Mouse (Mus musculus) left cerebral cortex, adult 2 months (tissue): ENCODE results near the gene Agfg1. TPM values are rescaled to one million over a fixed set of nuclear protein-coding genes. Genes with fewer than 3 reads are reported as not detected.
A peak's percentile ranks its signal among the peaks of the same experiment; 100 is the strongest.

Experiments used
- DNase-seq, 2 experiments: peaks; one replicate each; pipeline ENCODE4 v3.0.0; 2021 to 2022; ENCODE audit warnings: low spot score in 2 of 2, mixed read lengths in 1 of 2; ENCODE audit errors: extremely low spot score in 1 of 2
- H3K27ac ChIP-seq: fragments of 200-600 bp; 2 replicates; pipeline ENCODE4 v1.8.1; 2022
- H3K4me3 ChIP-seq: fragments of 200-600 bp; 2 replicates; pipeline ENCODE4 v1.8.1; 2022
- CTCF ChIP-seq: fragments of 200-600 bp; IDR thresholded peaks from 2 replicates; pipeline ENCODE4 v1.8.1; 2022; ENCODE audit warnings: antibody characterized with exemption, mild to moderate bottlenecking, moderate library complexity
- intact Hi-C: fragments of 180-260 bp; cut with DNase I; formaldehyde crosslinking; loops from one replicate; pipeline ENCODE4 v1.15.1; 2025
- total RNA-seq, 2 experiments: library from RNA; stranded (reverse); gene quantifications; 2 replicates each; pipeline ENCODE4 v1.2.3; 2021

The Agfg1 gene
- total RNA-seq, 2 experiments from 2014 or later = 76.6 to 78.3 TPM

GRCm38 (mm10) chr1:82826911-82827310 lies 12.4 kb upstream of the Agfg1 start:
- intact Hi-C loops = no loop called here
- no peak overlapping the region for H3K27ac ChIP-seq
- no peak for DNase-seq
- no peak for TF ChIP-seq CTCF
- H3K4me3 ChIP-seq = no peak overlapping the region

DNA sequence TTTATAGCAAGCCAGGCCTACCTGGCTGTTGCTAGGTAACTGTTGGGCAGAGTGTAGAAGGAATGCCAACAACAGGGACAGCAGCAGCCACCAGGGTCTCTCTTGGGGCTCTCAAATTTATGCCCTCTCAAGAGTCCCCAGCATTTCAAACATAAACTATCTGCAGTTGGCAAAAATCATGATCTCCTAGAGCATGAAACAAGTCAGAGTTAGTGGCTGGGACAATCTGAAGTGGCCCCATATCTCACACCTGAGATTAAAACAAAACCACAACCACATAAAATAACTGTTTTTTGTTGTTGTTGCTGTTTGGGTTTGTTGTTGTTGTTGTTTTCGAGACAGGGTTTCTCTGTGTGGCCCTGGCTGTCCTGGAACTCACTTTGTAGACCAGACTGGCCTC lies 8.5 kb upstream of the Agfg1 start:
- H3K4me3 ChIP-seq = no peak overlapping the region
- no peak overlapping the region for H3K27ac ChIP-seq
- DNase-seq = no peak
- intact Hi-C loops = no loop called here
- no peak for TF ChIP-seq CTCF

GRCm38 (mm10) chr1:82831547-82832240 lies 7.6 kb upstream of the Agfg1 start:
- DNase-seq = no peak
- TF ChIP-seq CTCF = no peak
- Histone ChIP-seq H3K27ac (no peak overlapping the region), H3K4me3 (no peak overlapping the region)
- intact Hi-C loops = no loop called here

DNA sequence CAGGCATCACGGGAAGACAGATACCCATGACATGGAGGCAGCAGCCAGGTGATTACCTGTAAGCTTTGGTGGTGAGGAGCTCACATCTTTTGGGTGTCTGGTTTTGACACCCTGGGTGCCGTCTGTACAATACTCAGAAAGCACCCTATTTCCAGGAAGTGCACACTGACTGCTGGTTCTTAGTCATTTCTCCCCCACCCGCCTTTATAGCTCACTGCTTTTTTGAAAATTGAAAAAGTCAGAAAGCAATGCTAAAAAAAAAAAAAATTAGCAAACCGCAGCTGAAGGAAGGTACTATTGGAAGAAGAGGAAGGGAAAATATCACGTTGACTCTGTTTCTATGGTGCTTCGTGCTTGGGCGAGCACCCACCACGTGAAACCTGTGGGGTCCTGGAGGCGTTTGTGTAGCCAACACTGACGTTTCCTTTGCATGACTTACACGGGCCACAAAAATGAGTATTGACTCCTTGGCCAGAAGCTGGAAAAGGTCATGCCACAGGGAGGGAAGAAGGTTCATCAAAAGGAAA lies 6.7 kb upstream of the Agfg1 start:
- intact Hi-C loops = no loop called here
- no peak overlapping the region for H3K27ac ChIP-seq
- TF ChIP-seq CTCF = no peak

GRCm38 (mm10) chr1:82833501-82833900 lies 5.8 kb upstream of the Agfg1 start:
- DNase-seq = no peak
- intact Hi-C loops = no loop called here
- H3K27ac ChIP-seq = no peak overlapping the region
- H3K4me3 ChIP-seq = no peak overlapping the region
- TF ChIP-seq CTCF = no peak

More for the DNA sequence above, 6.7 kb upstream of the Agfg1 start:
- no peak overlapping the region for H3K4me3 ChIP-seq
- no peak for DNase-seq

DNA sequence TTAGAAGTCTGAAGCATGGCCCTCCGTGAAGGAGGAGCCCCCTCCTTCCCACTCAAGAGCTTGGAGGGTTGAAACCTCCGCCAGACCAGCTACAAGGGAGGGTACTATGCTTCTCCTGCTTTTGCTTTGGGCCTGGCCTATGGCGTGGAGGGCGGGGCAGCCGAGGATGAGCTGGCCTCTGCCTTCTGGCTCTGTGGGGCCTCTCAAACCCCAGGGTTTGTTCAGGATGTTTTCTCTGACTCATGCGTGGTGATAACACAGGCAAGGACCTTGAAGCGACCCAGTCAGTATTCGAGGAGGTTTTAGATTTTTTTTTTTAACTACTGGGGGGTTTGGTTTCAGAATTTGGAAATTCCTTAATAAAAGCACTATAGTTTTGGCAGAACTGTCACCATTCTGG lies 4.7 kb upstream of the Agfg1 start:
- no peak for DNase-seq
- Histone ChIP-seq H3K4me3 (no peak overlapping the region), H3K27ac (no peak overlapping the region)
- no peak for TF ChIP-seq CTCF
- intact Hi-C loops = no loop called here

- intact Hi-C loops = no loop called here
- DNase-seq = no peak
Observed at GRCm38 (mm10) chr1:82836342-82837217, 2.7 kb upstream of the Agfg1 start.

DNA sequence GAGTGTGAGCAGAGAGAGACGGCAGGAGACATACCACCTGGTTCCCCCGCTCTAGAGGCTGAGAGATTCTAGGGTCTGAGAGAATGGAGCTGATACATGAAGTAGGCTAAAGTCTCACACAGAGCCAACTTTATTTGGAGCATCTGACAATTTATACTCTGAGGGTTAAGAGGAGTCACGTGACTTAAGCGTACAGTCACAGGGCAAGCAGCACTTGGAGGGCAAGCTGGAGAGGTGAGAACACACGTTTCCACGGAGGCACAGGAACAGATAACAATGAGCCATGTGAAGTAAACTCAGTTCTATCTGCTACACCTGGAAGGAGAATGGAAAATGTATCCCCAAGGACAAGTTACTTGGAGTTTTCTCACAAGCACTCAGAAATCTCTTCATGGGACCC lies 1.7 kb upstream of the Agfg1 start:
- Histone ChIP-seq H3K27ac (no peak overlapping the region), H3K4me3 (no peak overlapping the region)
- DNase-seq = no peak
- TF ChIP-seq CTCF = no peak
- intact Hi-C loops = no loop called here

More at GRCm38 (mm10) chr1:82836342-82837217, 2.7 kb upstream of the Agfg1 start:
- Histone ChIP-seq H3K4me3 (no peak overlapping the region), H3K27ac (peak overlapping the region; percentile 20; the same call in 1 of the 2 replicates)
- no peak for TF ChIP-seq CTCF

DNA sequence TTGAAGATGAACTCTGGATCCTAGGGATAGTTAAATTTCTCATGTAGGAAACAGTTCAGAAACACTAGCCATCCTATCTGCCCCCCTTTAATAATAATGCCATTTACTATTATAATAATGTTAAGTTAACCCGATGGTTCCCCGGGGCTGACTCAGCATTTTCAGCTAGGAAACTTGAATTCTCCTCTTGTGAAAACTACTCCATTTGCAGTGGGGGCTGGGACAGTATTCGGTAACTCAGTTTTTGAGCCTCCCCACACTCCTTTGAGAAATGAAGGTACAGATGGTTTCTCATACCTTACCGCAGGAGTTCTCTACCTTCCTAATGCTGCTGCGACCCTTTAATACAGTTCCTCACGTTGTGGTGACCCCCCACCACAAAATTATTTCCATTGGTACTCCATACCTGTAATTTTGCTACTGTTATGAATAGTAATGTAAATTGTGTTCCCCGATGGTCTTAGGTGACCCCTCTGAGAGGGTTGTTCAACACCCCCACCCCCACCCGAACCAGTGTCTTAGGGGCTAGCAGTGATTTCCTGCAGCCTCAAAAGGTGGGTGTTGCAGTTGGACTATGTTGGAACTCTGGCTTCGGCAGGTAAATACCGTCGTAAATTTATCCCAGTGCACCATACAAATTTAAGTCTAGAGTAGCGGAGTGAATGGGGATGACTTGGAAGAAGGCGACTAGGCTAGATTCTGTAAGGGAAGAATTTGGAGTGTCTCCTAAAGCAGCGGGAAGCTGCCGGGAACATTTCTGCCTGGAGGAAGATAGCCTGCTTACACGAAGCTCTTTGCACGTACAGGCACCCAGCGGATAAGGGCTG lies 601 bp upstream of the Agfg1 start:
- TF ChIP-seq CTCF = no peak
- Histone ChIP-seq H3K27ac (peak overlapping the region; percentile 90; the same call in 1 of the 2 replicates), H3K4me3 (peak overlapping the region; percentile 94)
- intact Hi-C loops = loop anchor here (1.0 to 2.0 kb wide), 4 partner anchors 38 to 148 kb away; partner anchors contain the start of gene Mff
- DNase-seq = no peak

GRCm38 (mm10) chr1:82839614-82840421 lies 535 bp downstream of the Agfg1 start:
- intact Hi-C loops = loop anchor here (1.0 to 2.0 kb wide), 4 partner anchors 39 to 147 kb away; partner anchors contain the start of gene Mff
- Histone ChIP-seq H3K27ac (peak overlapping the region; percentile 90), H3K4me3 (peak overlapping the region; percentile 94)
- no peak for TF ChIP-seq CTCF
- peak in 1 of 2 experiments; percentile 33 for DNase-seq
